Mouse (Mus musculus): ENCODE measurements at regions not wholly inside any gene's neighbourhood (a gene's known extent, or its start where the extent isn't known, plus 50 kb on each side); places are given as distances from the start of the nearest gene placed in this dataset.

DNA sequence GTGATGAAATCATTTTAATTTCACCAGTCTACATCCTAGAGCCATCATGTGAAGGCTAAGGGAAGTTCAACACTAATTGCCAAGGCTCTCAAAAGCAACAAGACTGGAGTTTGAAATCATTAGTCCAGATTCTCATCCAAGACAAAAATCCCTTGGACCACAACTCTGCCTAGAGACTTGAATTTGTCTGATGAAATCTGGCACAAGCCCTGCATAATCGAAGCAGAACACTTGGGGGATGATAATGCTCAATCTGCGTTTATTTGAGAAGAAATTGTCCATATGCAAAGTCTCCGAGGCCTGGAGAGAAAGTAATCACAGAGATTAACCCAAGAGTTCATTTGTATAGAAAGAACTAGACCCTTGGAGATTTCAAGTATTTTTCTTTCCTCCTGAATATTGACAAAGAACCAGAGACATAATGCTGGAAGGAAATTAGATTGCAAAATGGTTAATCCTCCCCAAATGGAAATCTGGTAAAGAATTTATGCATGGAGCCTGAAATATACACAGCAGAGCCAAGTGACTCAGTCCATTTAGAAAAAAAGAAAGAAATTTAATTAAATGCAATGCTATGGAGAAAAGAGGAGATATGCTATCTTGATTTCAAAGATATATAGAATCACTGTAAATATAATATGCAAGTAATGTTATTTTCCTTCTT lies 320.8 kb upstream of the Emcn start:
- no peak for TF ChIP-seq CTCF (IDR thresholded peaks at IDR 0.05; ENCODE audit: low read depth)
- no peak for TF ChIP-seq EP300 (IDR thresholded peaks at IDR 0.05; ENCODE audit: low read depth)
